Mouse (Mus musculus) B cell, adult 67 days (primary cell): ENCODE measurements around the gene Olfr1022. TPM values are rescaled to one million over a fixed set of nuclear protein-coding genes. Genes with fewer than 3 reads are reported as not detected.

ENCODE experiments used
- total RNA-seq, 2 experiments: library from RNA; stranded (reverse); gene quantifications; 4 replicates each; pipeline ENCODE4 v1.2.4; 2023

Gene Olfr1022
- total RNA-seq, result not detected

GRCm38 (mm10) chr2:85868294-85868693 lies at the start of gene Olfr1022:
Gene Olfr1022, plus strand, starts transcription at chr2:85868594.

GRCm38 (mm10) chr2:85845383-85845782 lies 23.0 kb upstream of the Olfr1022 start, which contains the start of gene Olfr1019:
Gene Olfr1019, minus strand, starts transcription at chr2:85845483.

GRCm38 (mm10) chr2:85846730-85847129 lies 21.7 kb upstream of the Olfr1022 start, which contains the start of gene Olfr1020:
Gene Olfr1020, plus strand, starts transcription at chr2:85847030.

GRCm38 (mm10) chr2:85885340-85885739 lies 16.9 kb downstream of the Olfr1022 start, which contains the start of gene Olfr1023:
Gene Olfr1023, plus strand, starts transcription at chr2:85885640.

GRCm38 (mm10) chr2:85904952-85905351 lies 36.6 kb downstream of the Olfr1022 start, which contains the start of gene Olfr1024:
Gene Olfr1024, minus strand, starts transcription at chr2:85905052.

GRCm38 (mm10) chr2:85914893-85915292 lies 46.5 kb downstream of the Olfr1022 start, which contains the start of gene Olfr1025-ps1:
Gene Olfr1025-ps1, plus strand, starts transcription at chr2:85915193.

Other genes with a start within 250 kb of the Olfr1022 start
- not detected for gene Olfr1002, start 217.9 kb upstream of the Olfr1022 start, total RNA-seq
- gene Olfr154, start 204.1 kb upstream of the Olfr1022 start, total RNA-seq, result not detected
- gene Olfr1006, start 189.8 kb upstream of the Olfr1022 start, total RNA-seq, result not detected
- gene Olfr1008, start 179.2 kb upstream of the Olfr1022 start, total RNA-seq, result not detected
- gene Olfr1009, start 153.2 kb upstream of the Olfr1022 start, total RNA-seq, result not detected
- gene Olfr1012, start 105.8 kb upstream of the Olfr1022 start, total RNA-seq, result not detected
- not detected for gene Olfr1013, start 101.5 kb upstream of the Olfr1022 start, total RNA-seq
- not detected for gene Olfr1014, start 95.9 kb upstream of the Olfr1022 start, total RNA-seq
- not detected for gene Olfr1015, start 86.6 kb upstream of the Olfr1022 start, total RNA-seq
- gene Olfr1016, start 66.0 kb upstream of the Olfr1022 start, total RNA-seq, result not detected
- gene Olfr1018, start 50.1 kb upstream of the Olfr1022 start, total RNA-seq, result not detected
- gene Olfr1019, start 23.1 kb upstream of the Olfr1022 start, total RNA-seq, result not detected
- not detected for gene Olfr1020, start 21.6 kb upstream of the Olfr1022 start, total RNA-seq
- gene Olfr1023, start 17.0 kb downstream of the Olfr1022 start, total RNA-seq, result not detected
- gene Olfr1024, start 36.5 kb downstream of the Olfr1022 start, total RNA-seq, result not detected
- gene Olfr1025-ps1, start 46.6 kb downstream of the Olfr1022 start, total RNA-seq, result not detected
- gene Olfr1026, start 53.0 kb downstream of the Olfr1022 start, total RNA-seq, result not detected
- not detected for gene Olfr1028, start 81.8 kb downstream of the Olfr1022 start, total RNA-seq
- not detected for gene Olfr1029, start 105.3 kb downstream of the Olfr1022 start, total RNA-seq
- gene Olfr1030, start 110.7 kb downstream of the Olfr1022 start, total RNA-seq, result not detected
- gene Olfr1031, start 121.7 kb downstream of the Olfr1022 start, total RNA-seq, result not detected
- not detected for gene Olfr1032, start 136.9 kb downstream of the Olfr1022 start, total RNA-seq
- not detected for gene Olfr1033, start 152.0 kb downstream of the Olfr1022 start, total RNA-seq
- not detected for gene Olfr1034, start 177.3 kb downstream of the Olfr1022 start, total RNA-seq
- gene Olfr1036, start 205.4 kb downstream of the Olfr1022 start, total RNA-seq, result not detected
- gene Olfr1037, start 218.8 kb downstream of the Olfr1022 start, total RNA-seq, result not detected